Mouse (Mus musculus): ENCODE results near the gene Camk1. TPM values are rescaled to one million over a fixed set of nuclear protein-coding genes. Genes with fewer than 3 reads are reported as not detected.

The Camk1 gene
- polyA plus RNA-seq, 1 experiment from 2014 or later: 90.6 TPM

GRCm38 (mm10) chr6:113326533-113327315, 17.1 kb downstream of the Camk1 start, which contains the start of gene Ogg1:
Gene Ogg1, plus strand, starts transcription at chr6:113326972.
- TF ChIP-seq CTCF (IDR thresholded peaks at IDR 0.05; ENCODE audit: low read depth): no peak
- ATAC-seq (replicated peaks; ENCODE audit: low FRiP score, low read depth): peak; percentile 97
- Histone ChIP-seq H3K4me3 (replicated peaks; ENCODE audit: low read depth, low read length) (peak within 1 kb of the TSS; percentile 49), H3K9ac (ENCODE audit: low read depth, low read length) (peak within 1 kb of the TSS; percentile 80), H3K9me3 (replicated peaks; ENCODE audit: low read length) (no peaks in the 10 kb centered on the region), H3K27ac (peak within 1 kb of the TSS; percentile 95), H3K27me3 (ENCODE audit: insufficient read depth, low read length) (no peaks in the 10 kb centered on the region), H3K36me3 (ENCODE audit: insufficient read depth, low read length) (peaks cover 36% of the 10 kb centered on the region), H3K4me2 (ENCODE audit: low read length) (peak within 1 kb of the TSS; percentile 83), H3K4me1 (replicated peaks; ENCODE audit: insufficient read depth, low read length) (no peaks in the 10 kb centered on the region)
- WGBS: under 1% methylated on average over 52 of the region's 52 CpGs
- peak; percentile 100 for DNase-seq (ENCODE audit: low spot score)

- Histone ChIP-seq H3K4me1 (replicated peaks; ENCODE audit: insufficient read depth, low read length) (no peaks in the 10 kb centered on the region), H3K27me3 (ENCODE audit: insufficient read depth, low read length) (no peaks in the 10 kb centered on the region), H3K9ac (ENCODE audit: low read depth, low read length) (no peak overlapping the region), H3K4me3 (replicated peaks; ENCODE audit: low read depth, low read length) (no peak overlapping the region), H3K36me3 (ENCODE audit: insufficient read depth, low read length) (peaks cover 73% of the 10 kb centered on the region), H3K9me3 (replicated peaks; ENCODE audit: low read length) (no peaks in the 10 kb centered on the region), H3K27ac (no peak overlapping the region), H3K4me2 (ENCODE audit: low read length) (no peak overlapping the region)
- no peak for ATAC-seq (replicated peaks; ENCODE audit: low FRiP score, low read depth)
- TF ChIP-seq CTCF (IDR thresholded peaks at IDR 0.05; ENCODE audit: low read depth): no peak
- 99% methylated on average over 3 of the region's 3 CpGs for WGBS
- DNase-seq (ENCODE audit: low spot score): no peak
These were observed 27.8 kb downstream of the Camk1 start for GRCm38 (mm10) chr6:113315972-113316371.

GRCm38 (mm10) chr6:113308141-113308540, 35.6 kb downstream of the Camk1 start:
- 16% methylated on average over 5 of the region's 5 CpGs for WGBS
- Histone ChIP-seq H3K36me3 (ENCODE audit: insufficient read depth, low read length) (peaks cover 22% of the 10 kb centered on the region; the same call in 1 of the 2 replicates), H3K4me2 (ENCODE audit: low read length) (peak overlapping the region; percentile 97), H3K27me3 (ENCODE audit: insufficient read depth, low read length) (no peaks in the 10 kb centered on the region), H3K4me1 (replicated peaks; ENCODE audit: insufficient read depth, low read length) (peaks cover 10% of the 10 kb centered on the region), H3K4me3 (replicated peaks; ENCODE audit: low read depth, low read length) (peak overlapping the region; percentile 98), H3K9ac (ENCODE audit: low read depth, low read length) (peak overlapping the region; percentile 98), H3K27ac (peak overlapping the region; percentile 99), H3K9me3 (replicated peaks; ENCODE audit: low read length) (no peaks in the 10 kb centered on the region)
- DNase-seq (ENCODE audit: low spot score) (peak; percentile 75), ATAC-seq (replicated peaks; ENCODE audit: low FRiP score, low read depth) (no peak)
- peak; percentile 69 for TF ChIP-seq CTCF (IDR thresholded peaks at IDR 0.05; ENCODE audit: low read depth)

- TF ChIP-seq CTCF (IDR thresholded peaks at IDR 0.05; ENCODE audit: low read depth): no peak
- under 1% methylated on average over 28 of the region's 34 CpGs for WGBS
- DNase-seq (ENCODE audit: low spot score) (peak; percentile 42), ATAC-seq (replicated peaks; ENCODE audit: low FRiP score, low read depth) (no peak)
- Histone ChIP-seq H3K9ac (ENCODE audit: low read depth, low read length) (peak overlapping the region; percentile 98), H3K27ac (peak overlapping the region; percentile 99), H3K4me1 (replicated peaks; ENCODE audit: insufficient read depth, low read length) (peaks cover 10% of the 10 kb centered on the region), H3K4me3 (replicated peaks; ENCODE audit: low read depth, low read length) (peak overlapping the region; percentile 98), H3K4me2 (ENCODE audit: low read length) (peak overlapping the region; percentile 97), H3K9me3 (replicated peaks; ENCODE audit: low read length) (no peaks in the 10 kb centered on the region), H3K36me3 (ENCODE audit: insufficient read depth, low read length) (peaks cover 18% of the 10 kb centered on the region; the same call in 1 of the 2 replicates), H3K27me3 (ENCODE audit: insufficient read depth, low read length) (no peaks in the 10 kb centered on the region)
These were observed 36.2 kb downstream of the Camk1 start for GRCm38 (mm10) chr6:113307481-113308121.

- peak within 1 kb of the TSS; percentile 98 for H3K9ac ChIP-seq (ENCODE audit: low read depth, low read length)
- TF ChIP-seq CTCF (IDR thresholded peaks at IDR 0.05; ENCODE audit: low read depth): no peak; the same call in 1 of the 2 replicates
- under 1% methylated on average over 32 of the region's 32 CpGs for WGBS
- H3K27me3 ChIP-seq (ENCODE audit: insufficient read depth, low read length): no peaks in the 10 kb centered on the region
- peaks cover 15% of the 10 kb centered on the region; the same call in 1 of the 2 replicates for H3K36me3 ChIP-seq (ENCODE audit: insufficient read depth, low read length)
- peak within 1 kb of the TSS; percentile 98 for H3K4me3 ChIP-seq (replicated peaks; ENCODE audit: low read depth, low read length)
- peak within 1 kb of the TSS; percentile 97 for H3K4me2 ChIP-seq (ENCODE audit: low read length)
- ATAC-seq (replicated peaks; ENCODE audit: low FRiP score, low read depth): peak; percentile 45
- peak; percentile 78 for DNase-seq (ENCODE audit: low spot score)
- peak within 1 kb of the TSS; percentile 99 for H3K27ac ChIP-seq
- H3K9me3 ChIP-seq (replicated peaks; ENCODE audit: low read length): no peaks in the 10 kb centered on the region
- peaks cover 10% of the 10 kb centered on the region for H3K4me1 ChIP-seq (replicated peaks; ENCODE audit: insufficient read depth, low read length)
These were observed 36.8 kb downstream of the Camk1 start, which contains the start of gene Brpf1 for GRCm38 (mm10) chr6:113306986-113307349. Gene Brpf1, plus strand, starts transcription at chr6:113307137.

GRCm38 (mm10) chr6:113306322-113306985, 37.3 kb downstream of the Camk1 start:
- Histone ChIP-seq H3K4me1 (replicated peaks; ENCODE audit: insufficient read depth, low read length) (peaks cover 10% of the 10 kb centered on the region), H3K4me3 (replicated peaks; ENCODE audit: low read depth, low read length) (peak overlapping the region; percentile 98), H3K36me3 (ENCODE audit: insufficient read depth, low read length) (peaks cover 15% of the 10 kb centered on the region; the same call in 1 of the 2 replicates), H3K9ac (ENCODE audit: low read depth, low read length) (peak overlapping the region; percentile 98), H3K27me3 (ENCODE audit: insufficient read depth, low read length) (no peaks in the 10 kb centered on the region), H3K4me2 (ENCODE audit: low read length) (peak overlapping the region; percentile 97), H3K27ac (peak overlapping the region; percentile 99), H3K9me3 (replicated peaks; ENCODE audit: low read length) (no peaks in the 10 kb centered on the region)
- no peak; the same call in 1 of the 2 replicates for TF ChIP-seq CTCF (IDR thresholded peaks at IDR 0.05; ENCODE audit: low read depth)
- peak; percentile 100 for DNase-seq (ENCODE audit: low spot score)
- WGBS: under 1% methylated on average over 50 of the region's 50 CpGs
- peak; percentile 98 for ATAC-seq (replicated peaks; ENCODE audit: low FRiP score, low read depth)
